Mouse (Mus musculus): ENCODE results near the gene Arrb1. TPM values are rescaled to one million over a fixed set of nuclear protein-coding genes. Genes with fewer than 3 reads are reported as not detected.

Gene Arrb1
- polyA plus RNA-seq, 1 experiment, result 161 TPM

DNA sequence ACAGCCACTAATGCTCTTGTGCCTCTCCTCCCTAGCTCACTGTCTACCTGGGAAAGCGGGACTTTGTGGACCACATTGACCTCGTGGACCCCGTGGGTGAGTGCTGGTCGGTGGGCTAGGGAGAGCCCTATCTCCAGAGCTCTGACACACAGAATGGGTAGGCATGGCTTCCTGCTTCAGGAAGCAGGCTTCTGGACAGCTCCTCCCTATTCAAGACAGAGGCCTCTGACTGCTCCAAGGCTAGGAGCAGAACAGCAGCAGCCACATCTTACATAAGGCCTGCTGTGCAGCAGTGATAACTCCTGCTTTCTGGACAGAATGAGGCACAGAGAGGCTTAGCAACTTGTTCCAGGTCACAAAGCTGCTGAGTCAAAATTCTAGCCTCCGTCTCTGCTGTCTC, 48.4 kb downstream of the Arrb1 start:
- WGBS, result 55% methylated on average over 5 of the region's 5 CpGs
- H3K4me3 ChIP-seq (replicated peaks; ENCODE audit: extremely low read depth, low read depth, low read length), result no peak overlapping the region
- H3K4me1 ChIP-seq (ENCODE audit: control insufficient read depth, insufficient read depth, low read length), result peaks cover 3% of the 10 kb centered on the region
- TF ChIP-seq POLR2A (IDR thresholded peaks at IDR 0.05; ENCODE audit: borderline replicate concordance, extremely low read depth, low read depth, low read length) (no peak), CTCF (IDR thresholded peaks at IDR 0.05; ENCODE audit: insufficient read depth, low read length) (no peak)
- no peak for DNase-seq

DNA sequence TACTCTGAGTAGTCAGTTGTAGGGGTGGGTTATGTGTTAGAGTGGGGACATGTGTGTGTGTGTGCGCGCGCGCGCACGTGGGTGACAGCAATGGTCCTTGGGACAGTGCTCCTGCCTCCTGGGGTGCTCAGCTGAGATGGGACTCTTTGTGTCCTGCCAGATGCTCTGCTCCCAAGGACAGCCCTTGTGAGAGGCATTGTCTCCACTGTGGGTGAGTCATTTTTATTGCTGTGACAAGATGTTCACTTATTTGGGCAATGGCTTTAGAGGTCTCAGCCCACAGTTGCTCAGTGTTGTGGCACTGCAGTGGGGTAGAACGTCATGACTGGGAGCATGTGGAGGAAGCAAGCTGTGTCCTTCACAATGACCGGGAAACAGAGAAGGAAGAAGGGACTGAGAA, 50.7 kb downstream of the Arrb1 start:
- DNase-seq, result no peak
- no peak for TF ChIP-seq POLR2A (IDR thresholded peaks at IDR 0.05; ENCODE audit: borderline replicate concordance, extremely low read depth, low read depth, low read length)
- TF ChIP-seq CTCF (IDR thresholded peaks at IDR 0.05; ENCODE audit: insufficient read depth, low read length), result no peak
- Histone ChIP-seq H3K4me1 (ENCODE audit: control insufficient read depth, insufficient read depth, low read length) (peaks cover 3% of the 10 kb centered on the region), H3K4me3 (replicated peaks; ENCODE audit: extremely low read depth, low read depth, low read length) (no peak overlapping the region)
- 84% methylated on average over 8 of the region's 8 CpGs for WGBS

DNA sequence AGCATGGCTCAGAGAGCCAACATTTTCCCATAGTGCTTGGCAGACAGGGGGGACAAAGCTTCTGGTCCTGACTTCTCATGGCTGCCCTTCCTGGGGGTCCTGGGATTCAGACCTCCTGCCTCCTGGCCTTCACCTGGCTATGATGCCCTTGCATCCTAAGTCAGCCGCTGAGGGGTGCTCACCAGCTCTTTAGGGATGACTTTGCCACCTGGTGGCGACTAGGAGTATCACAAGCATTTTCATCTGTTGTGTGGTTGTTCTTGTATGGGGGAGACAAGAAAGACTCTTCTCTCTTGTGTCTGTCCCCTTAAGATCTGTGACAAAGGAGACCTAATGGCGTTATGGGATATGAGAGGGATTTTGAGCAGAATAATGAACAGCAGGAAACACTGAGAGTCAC, 54.8 kb downstream of the Arrb1 start:
- DNase-seq, result peak; percentile 64
- no peaks in the 10 kb centered on the region for H3K4me1 ChIP-seq (ENCODE audit: control insufficient read depth, insufficient read depth, low read length)
- 16% methylated on average over 3 of the region's 3 CpGs for WGBS
- TF ChIP-seq POLR2A (IDR thresholded peaks at IDR 0.05; ENCODE audit: borderline replicate concordance, extremely low read depth, low read depth, low read length), result no peak
- TF ChIP-seq CTCF (IDR thresholded peaks at IDR 0.05; ENCODE audit: insufficient read depth, low read length), result peak; percentile 62
- no peak overlapping the region for H3K4me3 ChIP-seq (replicated peaks; ENCODE audit: extremely low read depth, low read depth, low read length)

DNA sequence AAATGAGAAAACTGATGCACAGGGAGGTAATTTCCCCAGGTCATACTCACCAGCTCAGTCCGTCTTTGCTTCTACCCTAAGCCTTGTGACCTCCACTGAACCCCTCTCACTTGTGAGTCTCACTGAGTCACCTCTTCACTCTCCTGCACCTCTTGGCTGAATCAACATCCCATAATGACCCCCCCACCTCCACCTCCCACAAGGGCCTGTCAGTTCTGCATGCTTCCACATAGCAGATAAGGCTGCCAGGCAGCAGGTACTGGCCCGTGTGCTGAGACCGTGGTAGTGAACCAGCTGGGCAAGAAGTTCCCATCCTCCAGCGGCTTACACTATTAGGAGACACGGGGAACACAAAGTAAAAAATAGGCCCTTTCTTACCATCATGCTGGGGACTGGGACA, 55.4 kb downstream of the Arrb1 start:
- whole genome bisulfite sequencing, result 82% methylated on average over 5 of the region's 5 CpGs
- H3K4me1 ChIP-seq (ENCODE audit: control insufficient read depth, insufficient read depth, low read length), result no peaks in the 10 kb centered on the region
- TF ChIP-seq CTCF (IDR thresholded peaks at IDR 0.05; ENCODE audit: insufficient read depth, low read length) (no peak), POLR2A (IDR thresholded peaks at IDR 0.05; ENCODE audit: borderline replicate concordance, extremely low read depth, low read depth, low read length) (no peak)
- DNase-seq, result no peak
- H3K4me3 ChIP-seq (replicated peaks; ENCODE audit: extremely low read depth, low read depth, low read length), result no peak overlapping the region

DNA sequence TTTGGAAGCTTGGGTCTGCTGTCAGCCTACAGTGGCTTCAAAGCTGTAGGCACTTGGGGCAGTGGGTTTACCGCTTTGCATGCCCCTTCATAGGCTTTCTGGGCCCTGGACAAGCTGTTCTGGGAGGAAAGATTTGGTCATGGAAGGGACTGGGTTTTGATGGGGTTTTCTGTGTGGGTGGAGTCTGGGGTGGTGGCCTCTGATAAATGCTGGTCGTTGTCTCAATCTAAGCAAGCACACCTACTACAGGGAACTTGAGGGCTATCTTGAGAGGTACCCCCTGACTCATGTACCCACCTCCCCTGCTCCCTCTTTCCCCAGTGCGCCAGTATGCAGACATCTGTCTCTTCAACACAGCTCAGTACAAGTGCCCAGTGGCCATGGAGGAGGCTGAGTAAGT, 57.4 kb downstream of the Arrb1 start:
- 87% methylated on average over 3 of the region's 3 CpGs for whole genome bisulfite sequencing
- TF ChIP-seq CTCF (IDR thresholded peaks at IDR 0.05; ENCODE audit: insufficient read depth, low read length), result no peak
- TF ChIP-seq POLR2A (IDR thresholded peaks at IDR 0.05; ENCODE audit: borderline replicate concordance, extremely low read depth, low read depth, low read length), result no peak
- no peak for DNase-seq
- Histone ChIP-seq H3K4me1 (ENCODE audit: control insufficient read depth, insufficient read depth, low read length) (no peaks in the 10 kb centered on the region), H3K4me3 (replicated peaks; ENCODE audit: extremely low read depth, low read depth, low read length) (no peak overlapping the region)

DNA sequence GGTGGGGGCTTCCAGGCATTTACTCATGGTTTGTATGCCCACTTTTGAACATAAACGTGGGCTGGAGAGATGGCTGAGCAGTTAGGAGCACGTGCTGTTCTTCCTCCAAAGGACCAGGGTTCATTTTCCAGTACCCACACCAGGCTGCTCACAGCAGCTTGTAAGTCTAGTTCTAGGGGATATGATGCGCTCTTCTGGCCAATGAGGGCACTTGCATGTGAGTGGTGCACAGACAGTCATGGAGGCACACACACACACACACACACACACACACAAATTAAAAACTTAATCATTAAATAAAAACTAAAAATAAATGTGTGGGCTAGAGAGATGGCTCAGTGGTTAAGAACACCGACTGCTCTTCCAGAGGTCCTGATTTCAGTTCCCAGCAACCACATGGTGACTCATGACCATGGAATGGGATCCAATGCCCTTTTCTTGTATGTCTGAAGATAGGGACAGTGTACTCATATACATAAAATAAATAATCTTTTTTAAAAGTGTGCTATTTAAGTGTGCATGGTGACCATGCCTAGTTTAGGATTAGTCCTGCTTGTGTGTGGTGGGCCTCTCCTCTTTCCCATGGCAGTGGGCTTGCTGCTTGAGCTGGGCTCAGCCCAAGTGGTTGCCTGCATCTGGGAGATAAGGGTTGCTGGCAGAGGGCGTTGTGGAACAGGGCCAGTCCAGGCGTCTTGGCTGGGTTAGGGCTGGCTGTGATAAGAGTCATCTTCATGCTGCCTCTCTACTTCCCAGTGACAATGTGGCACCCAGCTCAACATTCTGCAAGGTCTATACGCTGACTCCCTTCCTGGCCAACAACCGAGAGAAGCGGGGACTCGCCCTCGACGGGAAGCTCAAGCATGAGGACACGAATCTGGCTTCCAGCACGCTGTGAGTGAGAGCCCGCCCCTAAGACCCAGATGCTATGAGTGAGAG, 58.9 kb downstream of the Arrb1 start:
- 60% methylated on average over 15 of the region's 15 CpGs for WGBS
- TF ChIP-seq POLR2A (IDR thresholded peaks at IDR 0.05; ENCODE audit: borderline replicate concordance, extremely low read depth, low read depth, low read length), result no peak
- TF ChIP-seq CTCF (IDR thresholded peaks at IDR 0.05; ENCODE audit: insufficient read depth, low read length), result 0 out of 2 replicates have a peak, but pooled peaks have one; percentile 0
- Histone ChIP-seq H3K4me3 (replicated peaks; ENCODE audit: extremely low read depth, low read depth, low read length) (no peak overlapping the region), H3K4me1 (ENCODE audit: control insufficient read depth, insufficient read depth, low read length) (no peaks in the 10 kb centered on the region)
- DNase-seq, result no peak

DNA sequence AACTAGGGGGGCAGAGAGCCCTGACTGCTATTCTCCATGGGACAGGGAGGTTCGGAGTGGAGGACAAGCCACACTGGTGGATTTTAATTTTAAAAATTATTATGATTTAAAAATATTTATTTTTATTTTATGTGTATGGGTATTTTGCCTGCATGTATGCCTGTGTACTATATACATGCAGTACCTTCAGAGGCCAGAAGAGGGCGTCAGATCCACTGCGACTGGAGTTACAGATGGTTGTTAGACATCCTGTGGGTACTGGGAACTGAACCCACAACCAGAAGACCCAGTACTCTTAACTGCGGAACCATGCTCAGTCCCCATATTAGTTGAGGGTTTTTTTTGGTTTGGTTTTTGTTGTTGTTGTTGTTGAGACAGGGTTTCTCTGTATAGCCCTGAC, 63.5 kb downstream of the Arrb1 start:
- no peak overlapping the region for H3K4me3 ChIP-seq (replicated peaks; ENCODE audit: extremely low read depth, low read depth, low read length)
- DNase-seq, result no peak
- 75% methylated on average over 4 of the region's 4 CpGs for WGBS

DNA sequence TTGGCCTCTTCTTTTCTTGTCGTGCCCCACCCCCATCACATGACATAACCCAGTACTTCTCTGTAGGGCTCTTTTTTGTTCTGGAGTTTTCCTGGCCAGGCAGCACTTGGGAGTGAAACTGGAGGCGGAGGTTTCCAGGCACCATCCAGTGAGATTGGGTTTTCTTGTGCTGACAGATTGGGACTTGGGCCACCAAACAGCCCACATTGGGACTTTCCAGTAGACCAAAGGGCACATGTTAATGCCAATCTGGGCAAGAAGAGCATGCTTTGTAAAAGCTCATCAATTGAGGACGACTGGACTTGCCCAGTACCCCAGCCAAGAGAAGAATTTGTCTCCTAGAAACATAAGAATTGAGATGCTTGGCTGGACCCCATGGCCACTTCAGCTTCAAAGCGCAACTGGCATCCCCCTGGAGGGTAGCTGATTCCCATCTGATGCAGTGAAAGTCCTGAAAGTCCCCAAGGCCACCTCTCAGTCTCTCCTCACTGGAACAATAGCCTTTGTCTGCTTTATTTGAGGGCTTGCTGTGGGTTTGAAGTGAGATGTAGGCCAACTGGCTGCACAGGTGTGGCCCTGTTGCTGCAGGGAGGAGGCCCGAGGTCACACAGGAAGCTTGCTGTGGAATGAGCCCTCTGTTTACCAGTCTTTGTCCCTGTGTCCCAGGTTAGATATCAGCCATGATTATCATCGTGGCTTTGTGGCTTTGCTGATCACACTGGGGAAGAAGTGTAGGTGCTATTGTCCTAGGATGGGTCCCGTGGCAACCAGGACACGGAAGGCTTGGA, 68.8 kb downstream of the Arrb1 start:
- H3K4me3 ChIP-seq (replicated peaks; ENCODE audit: extremely low read depth, low read depth, low read length), result no peak overlapping the region
- DNase-seq, result no peak

More for the DNA sequence above, 63.5 kb downstream of the Arrb1 start:
- peak; percentile 21; the same call in 1 of the 2 replicates for TF ChIP-seq CTCF (IDR thresholded peaks at IDR 0.05; ENCODE audit: insufficient read depth, low read length)
- TF ChIP-seq POLR2A (IDR thresholded peaks at IDR 0.05; ENCODE audit: borderline replicate concordance, extremely low read depth, low read depth, low read length), result no peak
- no peaks in the 10 kb centered on the region for H3K4me1 ChIP-seq (ENCODE audit: control insufficient read depth, insufficient read depth, low read length)

DNA sequence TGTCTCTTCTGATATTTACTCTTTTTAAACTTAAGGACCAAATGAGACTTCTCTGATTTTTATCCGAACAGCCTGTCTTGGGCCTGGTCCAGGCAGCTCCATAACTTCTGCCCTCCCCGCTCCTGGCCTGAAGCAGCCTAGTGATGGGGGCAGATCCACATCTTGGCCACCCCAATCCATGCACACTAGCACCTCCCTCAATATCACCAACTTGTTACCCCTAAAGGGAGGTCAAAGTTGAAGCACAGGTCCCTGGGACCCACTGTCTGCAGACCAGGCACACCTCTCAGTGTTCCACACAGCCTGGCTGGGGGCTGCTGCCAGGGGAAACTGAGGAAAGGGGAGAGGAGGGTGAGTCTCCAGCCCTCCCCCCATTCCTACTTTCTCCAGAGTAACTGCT, 69.8 kb downstream of the Arrb1 start:
- no peak for DNase-seq
- Histone ChIP-seq H3K4me1 (ENCODE audit: control insufficient read depth, insufficient read depth, low read length) (no peaks in the 10 kb centered on the region), H3K4me3 (replicated peaks; ENCODE audit: extremely low read depth, low read depth, low read length) (no peak overlapping the region)
- TF ChIP-seq CTCF (IDR thresholded peaks at IDR 0.05; ENCODE audit: insufficient read depth, low read length) (no peak), POLR2A (IDR thresholded peaks at IDR 0.05; ENCODE audit: borderline replicate concordance, extremely low read depth, low read depth, low read length) (no peak)
- 81% methylated on average over 2 of the region's 2 CpGs for WGBS

More for the DNA sequence above, 68.8 kb downstream of the Arrb1 start:
- no peak for TF ChIP-seq CTCF (IDR thresholded peaks at IDR 0.05; ENCODE audit: insufficient read depth, low read length)
- TF ChIP-seq POLR2A (IDR thresholded peaks at IDR 0.05; ENCODE audit: borderline replicate concordance, extremely low read depth, low read depth, low read length), result no peak
- 68% methylated on average over 8 of the region's 8 CpGs for WGBS
- no peaks in the 10 kb centered on the region for H3K4me1 ChIP-seq (ENCODE audit: control insufficient read depth, insufficient read depth, low read length)
